Mouse (Mus musculus): Measurements from ENCODE around the gene Slc26a10.
A peak's percentile ranks its signal among the peaks of the same experiment; 100 is the strongest.

Gene Slc26a10

GRCm38 (mm10) chr10:127183759-127184158, 3.3 kb upstream of the Slc26a10 start:
- DNase-seq (ENCODE audit: low read depth, low spot score), result no peak

- DNase-seq (ENCODE audit: low read depth, low spot score), result no peak
Observed at GRCm38 (mm10) chr10:127182624-127183023, 2.2 kb upstream of the Slc26a10 start.

GRCm38 (mm10) chr10:127181566-127181965, 1.1 kb upstream of the Slc26a10 start:
- DNase-seq (ENCODE audit: low read depth, low spot score), result no peak

GRCm38 (mm10) chr10:127180695-127181047, 226 bp upstream of the Slc26a10 start:
- no peak for DNase-seq (ENCODE audit: low read depth, low spot score)

- DNase-seq (ENCODE audit: low read depth, low spot score), result no peak
Observed at GRCm38 (mm10) chr10:127178286-127179027, 2.0 kb downstream of the Slc26a10 start.

- DNase-seq (ENCODE audit: low read depth, low spot score), result peak; percentile 88
Observed at GRCm38 (mm10) chr10:127177719-127178118, 2.7 kb downstream of the Slc26a10 start.

- no peak for DNase-seq (ENCODE audit: low read depth, low spot score)
Observed at GRCm38 (mm10) chr10:127177235-127177634, 3.2 kb downstream of the Slc26a10 start.

GRCm38 (mm10) chr10:127176756-127177155, 3.7 kb downstream of the Slc26a10 start:
- no peak for DNase-seq (ENCODE audit: low read depth, low spot score)

GRCm38 (mm10) chr10:127176228-127176627, 4.2 kb downstream of the Slc26a10 start:
- DNase-seq (ENCODE audit: low read depth, low spot score), result no peak

- DNase-seq (ENCODE audit: low read depth, low spot score), result no peak
Observed at GRCm38 (mm10) chr10:127174170-127174569, 6.3 kb downstream of the Slc26a10 start.

- no peak for DNase-seq (ENCODE audit: low read depth, low spot score)
Observed at GRCm38 (mm10) chr10:127173148-127174065, 7.0 kb downstream of the Slc26a10 start.

GRCm38 (mm10) chr10:127171631-127172200, 8.7 kb downstream of the Slc26a10 start:
- DNase-seq (ENCODE audit: low read depth, low spot score), result no peak

- DNase-seq (ENCODE audit: low read depth, low spot score), result peak; percentile 72
Observed at GRCm38 (mm10) chr10:127170837-127171272, 9.6 kb downstream of the Slc26a10 start.

GRCm38 (mm10) chr10:127170002-127170401, 10.4 kb downstream of the Slc26a10 start:
- DNase-seq (ENCODE audit: low read depth, low spot score), result no peak

- no peak for DNase-seq (ENCODE audit: low read depth, low spot score)
Observed at GRCm38 (mm10) chr10:127167614-127168192, 12.7 kb downstream of the Slc26a10 start.

GRCm38 (mm10) chr10:127166771-127167613, 13.5 kb downstream of the Slc26a10 start:
- no peak for DNase-seq (ENCODE audit: low read depth, low spot score)

GRCm38 (mm10) chr10:127166404-127166715, 14.1 kb downstream of the Slc26a10 start:
- no peak for DNase-seq (ENCODE audit: low read depth, low spot score)

GRCm38 (mm10) chr10:127165654-127166403, 14.6 kb downstream of the Slc26a10 start:
- DNase-seq (ENCODE audit: low read depth, low spot score), result no peak

GRCm38 (mm10) chr10:127165354-127165653, 15.1 kb downstream of the Slc26a10 start:
- DNase-seq (ENCODE audit: low read depth, low spot score), result no peak

- peak; percentile 86 for DNase-seq (ENCODE audit: low read depth, low spot score)
Observed at GRCm38 (mm10) chr10:127164631-127165353, 15.7 kb downstream of the Slc26a10 start, which contains the start of gene B4galnt1. Gene B4galnt1 (plus strand): TSS chr10:127165225.

Measured in forelimb bud, embryonic 11.5 days (tissue).